Comparison of ENCODE assay signal across 8 mouse cellular contexts in genomic region chr12:55820661-55821314, GRCm38 (mm10). TPM values are rescaled to one million over a fixed set of nuclear protein-coding genes. Genes with fewer than 3 reads are reported as not detected.
DNase-seq lines count a peak whose midpoint lies in the region; ATAC-seq and TF ChIP-seq lines count a peak whose summit lies in the region.

Ralgapa1 (minus strand) TSS chr12:55821167.

- peak; percentile 61 for TF ChIP-seq CTCF in midbrain, postnatal 0 days (IDR thresholded peaks at IDR 0.05)

- H3K4me2 ChIP-seq in embryonic facial prominence, embryonic 14.5 days (ENCODE audit: low read depth, low read length) = peak within 1 kb of the TSS; percentile 70
- H3K4me2 ChIP-seq in limb, embryonic 14.5 days (replicated peaks; ENCODE audit: low read depth, low read length, severe bottlenecking) = peak within 1 kb of the TSS; percentile 72
- H3K4me2 ChIP-seq in midbrain, postnatal 0 days (ENCODE audit: low read depth, low read length, poor library complexity, severe bottlenecking) = peak within 1 kb of the TSS; percentile 84

- H3K4me3 ChIP-seq in embryonic facial prominence, embryonic 14.5 days (ENCODE audit: low read depth, low read length) = peak within 1 kb of the TSS; percentile 91
- H3K4me3 ChIP-seq in limb, embryonic 14.5 days (replicated peaks; ENCODE audit: low read length) = peak within 1 kb of the TSS; percentile 93
- H3K4me3 ChIP-seq in midbrain, postnatal 0 days (ENCODE audit: low read depth, low read length) = peak within 1 kb of the TSS; percentile 96

- ATAC-seq in embryonic facial prominence, embryonic 14.5 days (ENCODE audit: low read depth) = peak; percentile 97
- peak; percentile 94 for ATAC-seq in limb, embryonic 14.5 days (ENCODE audit: low FRiP score, low read depth)
- peak; percentile 95 for ATAC-seq in midbrain, postnatal 0 days (ENCODE audit: low FRiP score)

- peaks cover 8% of the 10 kb centered on the region for H3K4me1 ChIP-seq in embryonic facial prominence, embryonic 14.5 days (ENCODE audit: control insufficient read depth, insufficient read depth, low read length)
- no peaks in the 10 kb centered on the region; the same call in 1 of the 2 replicates for H3K4me1 ChIP-seq in limb, embryonic 14.5 days (ENCODE audit: control insufficient read depth, insufficient read depth, low read length)
- peaks cover 6% of the 10 kb centered on the region; the same call in 1 of the 2 replicates for H3K4me1 ChIP-seq in midbrain, postnatal 0 days (ENCODE audit: insufficient read depth, low read length)

- peak within 1 kb of the TSS; percentile 88 for H3K9ac ChIP-seq in embryonic facial prominence, embryonic 14.5 days (ENCODE audit: low read depth, low read length)
- peak within 1 kb of the TSS; percentile 94 for H3K9ac ChIP-seq in limb, embryonic 14.5 days (ENCODE audit: low read depth, low read length, severe bottlenecking)
- peak within 1 kb of the TSS; percentile 96 for H3K9ac ChIP-seq in midbrain, postnatal 0 days (replicated peaks; ENCODE audit: low read length, poor library complexity, severe bottlenecking)

- under 1% methylated on average over 39 of the region's 78 CpGs for WGBS in embryonic facial prominence, embryonic 14.5 days
- under 1% methylated on average over 40 of the region's 78 CpGs for WGBS in limb, embryonic 14.5 days
- WGBS in midbrain, postnatal 0 days = 0% methylated on average over 45 of the region's 78 CpGs

- H3K27ac ChIP-seq in embryonic facial prominence, embryonic 14.5 days (replicated peaks; ENCODE audit: low read depth, low read length) = peak within 1 kb of the TSS; percentile 96
- H3K27ac ChIP-seq in limb, embryonic 14.5 days (replicated peaks; ENCODE audit: low read depth, low read length) = peak within 1 kb of the TSS; percentile 94
- H3K27ac ChIP-seq in midbrain, postnatal 0 days (ENCODE audit: low read depth, low read length) = peak within 1 kb of the TSS; percentile 95

- TF ChIP-seq POLR2A in limb, embryonic 14.5 days (IDR thresholded peaks at IDR 0.05; ENCODE audit: borderline replicate concordance, extremely low read depth, insufficient read depth, insufficient read length) = peak; percentile 77; the same call in 1 of the 2 replicates

- no peaks in the 10 kb centered on the region for H3K9me3 ChIP-seq in embryonic facial prominence, embryonic 14.5 days (ENCODE audit: control insufficient read depth, low read length)
- H3K9me3 ChIP-seq in limb, embryonic 14.5 days (ENCODE audit: control insufficient read depth, low read length) = no peaks in the 10 kb centered on the region
- no peaks in the 10 kb centered on the region for H3K9me3 ChIP-seq in midbrain, postnatal 0 days (ENCODE audit: low read length)

- no peaks in the 10 kb centered on the region for H3K36me3 ChIP-seq in embryonic facial prominence, embryonic 14.5 days (ENCODE audit: control insufficient read depth, insufficient read depth, low read length)
- H3K36me3 ChIP-seq in limb, embryonic 14.5 days (ENCODE audit: control insufficient read depth, insufficient read depth, low read length) = no peaks in the 10 kb centered on the region
- H3K36me3 ChIP-seq in midbrain, postnatal 0 days (ENCODE audit: insufficient read depth, low read length) = no peaks in the 10 kb centered on the region

- H3K27me3 ChIP-seq in embryonic facial prominence, embryonic 14.5 days (replicated peaks; ENCODE audit: control insufficient read depth, insufficient read depth, low read length) = no peaks in the 10 kb centered on the region
- no peaks in the 10 kb centered on the region for H3K27me3 ChIP-seq in limb, embryonic 14.5 days (ENCODE audit: control insufficient read depth, insufficient read depth, low read length)
- no peaks in the 10 kb centered on the region for H3K27me3 ChIP-seq in midbrain, postnatal 0 days (ENCODE audit: insufficient read depth, low read length)

- peak; percentile 94 for DNase-seq in 3T3-L1 (ENCODE audit: low read depth, low spot score)
- peak; percentile 64 to 72 for DNase-seq in adrenal gland, postnatal 4 days (ENCODE audit: low spot score in 2 of 2)
- peak; percentile 97 for DNase-seq in embryonic facial prominence, embryonic 14.5 days (ENCODE audit: low spot score)
- DNase-seq in heart, adult 8-10 months (ENCODE audit: low spot score) = peak; percentile 83
- peak; percentile 89 for DNase-seq in kidney, adult 9 months
- peak; percentile 93 for DNase-seq in limb, embryonic 14.5 days (ENCODE audit: low spot score)
- peak; percentile 96 for DNase-seq in midbrain, postnatal 0 days (ENCODE audit: low spot score)
- DNase-seq in spleen, postnatal 14 days (ENCODE audit: low spot score in 2 of 2) = peak; percentile 70 to 86

RNA-seq across cellular contexts. Expression of gene Ralgapa1, which starts in this region (rescaled TPM):
- total RNA-seq in adrenal gland, postnatal 4 days (2021) = 10 to 100 TPM; 70.5 to 76.7 TPM
- polyA plus RNA-seq in embryonic facial prominence, embryonic 14.5 days (2014; fragmentation: Nextera tagmentation; extraction: Ambion mirVana) = 20.8 and 21.5 TPM in 2 replicates
- total RNA-seq in heart, adult 8-10 months (2022) = 10 to 100 TPM; 53.9 to 64.4 (median 58.9) TPM
- polyA plus RNA-seq in limb, embryonic 14.5 days (2012; rRNA removed) = 58.3 and 75.8 TPM in 2 replicates
- polyA plus RNA-seq in limb, embryonic 14.5 days (2014; fragmentation: Nextera tagmentation; extraction: Ambion mirVana) = 23.7 and 26.4 TPM in 2 replicates
- 135 and 146 TPM in 2 replicates for total RNA-seq in midbrain, postnatal 0 days (2014; rRNA removed)
- polyA plus RNA-seq in midbrain, postnatal 0 days (2015; fragmentation: Nextera tagmentation; extraction: Ambion mirVana) = 14.4 and 18.8 TPM in 2 replicates

Comparison
In these comparisons a context has a peak if more than half of its experiments do, and no peak if none do; other contexts are left out.
1. Peak in every context shown above with its lines: DNase-seq, ATAC-seq, H3K4me3 ChIP-seq and H3K27ac ChIP-seq.